Mouse (Mus musculus) lung, embryonic 16.5 days (tissue): ENCODE data around the gene Fam32a. TPM values are rescaled to one million over a fixed set of nuclear protein-coding genes. Genes with fewer than 3 reads are reported as not detected.

Experiments
- ATAC-seq: fragments of 200-750 bp; cut with Nextera tagmentation; 2 replicates; pipeline ENCODE4 v1.8.0; 2017; ENCODE audit warnings: low read depth, mild to moderate bottlenecking, moderate library complexity
- H3K27ac ChIP-seq: fragments of 300-500 bp; sonication (generic); 2 replicates; pipeline ENCODE4 v1.5.1; 2014; ENCODE audit warnings: mild to moderate bottlenecking, control low read depth, low read length
- H3K27me3 ChIP-seq: fragments of 300-500 bp; sonication (generic); 2 replicates; pipeline ENCODE4 v1.6.1; 2014; ENCODE audit warnings: low read depth, low read length, mixed read lengths; ENCODE audit not compliant: control insufficient read depth, insufficient read depth
- H3K36me3 ChIP-seq: fragments of 300-500 bp; sonication (generic); 2 replicates; pipeline ENCODE4 v1.6.1; 2014; ENCODE audit warnings: low read length; ENCODE audit not compliant: control insufficient read depth, insufficient read depth
- H3K4me1 ChIP-seq: fragments of 300-500 bp; sonication (generic); replicated peaks from 2 replicates; pipeline ENCODE4 v1.6.1; 2014; ENCODE audit warnings: low read length, mixed read lengths; ENCODE audit not compliant: control insufficient read depth, insufficient read depth
- H3K4me2 ChIP-seq: fragments of 300-500 bp; sonication (generic); 2 replicates; pipeline ENCODE4 v1.6.1; 2014; ENCODE audit warnings: low read depth, low read length, control low read depth
- H3K4me3 ChIP-seq: fragments of 300-500 bp; sonication (generic); 2 replicates; pipeline ENCODE4 v1.5.1; 2014; ENCODE audit warnings: mild to moderate bottlenecking, low read length, control low read depth
- H3K9ac ChIP-seq: fragments of 300-500 bp; sonication (generic); 2 replicates; pipeline ENCODE4 v1.6.1; 2014; ENCODE audit warnings: low read length, control low read depth
- H3K9me3 ChIP-seq: fragments of 300-500 bp; sonication (generic); 2 replicates; pipeline ENCODE4 v1.6.1; 2016; ENCODE audit warnings: low read length; ENCODE audit not compliant: control insufficient read depth
- WGBS: fragments of 180-500 bp; shearing (Covaris S2); extraction: QIAGEN DNeasy Blood & Tissue Kit; methylation state at CpG from one replicate; pipeline ENCODE4 v1.1.7; 2014; 5-methylcytosine and 5-hydroxymethylcytosine counted together
- polyA plus RNA-seq: library from polyadenylated mRNA; unstranded; fragments of >200 nt; fragmentation: Nextera tagmentation; extraction: Ambion mirVana; gene quantifications from 2 replicates; pipeline ENCODE4 v1.2.1, GENCODE M21; 2015

Gene Fam32a
- polyA plus RNA-seq, 1 experiment from 2014 or later: 76.1 TPM

DNA sequence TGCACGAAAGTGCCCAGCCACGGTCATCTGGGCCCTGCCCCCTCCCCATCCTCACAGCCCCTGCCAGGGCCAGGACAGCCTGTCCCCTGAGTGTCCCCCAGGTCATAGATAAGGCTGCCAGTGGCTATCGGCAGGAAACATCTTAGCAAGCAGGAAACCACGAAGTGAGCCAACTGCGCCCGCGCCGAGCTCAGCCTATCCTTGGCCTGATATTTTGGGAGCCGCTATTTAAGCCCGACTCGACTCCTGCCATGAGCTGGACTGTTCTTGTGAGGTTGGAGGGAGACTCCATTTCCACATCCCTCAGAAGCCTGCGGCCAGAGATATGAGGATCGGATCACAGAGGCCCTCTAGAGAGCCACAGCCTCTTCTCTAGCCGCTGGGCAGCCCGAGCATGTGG lies 48.8 kb downstream of the Fam32a start:
- peak; percentile 86 for ATAC-seq
- Histone ChIP-seq H3K4me3 (no peak overlapping the region), H3K36me3 (no peaks in the 10 kb centered on the region), H3K4me1 (no peaks in the 10 kb centered on the region), H3K9me3 (no peaks in the 10 kb centered on the region), H3K9ac (no peak overlapping the region), H3K4me2 (peak overlapping the region; percentile 18; the same call in 1 of the 2 replicates), H3K27me3 (no peaks in the 10 kb centered on the region), H3K27ac (peak overlapping the region; percentile 90)
- 63% methylated on average over 15 of the region's 15 CpGs for WGBS

DNA sequence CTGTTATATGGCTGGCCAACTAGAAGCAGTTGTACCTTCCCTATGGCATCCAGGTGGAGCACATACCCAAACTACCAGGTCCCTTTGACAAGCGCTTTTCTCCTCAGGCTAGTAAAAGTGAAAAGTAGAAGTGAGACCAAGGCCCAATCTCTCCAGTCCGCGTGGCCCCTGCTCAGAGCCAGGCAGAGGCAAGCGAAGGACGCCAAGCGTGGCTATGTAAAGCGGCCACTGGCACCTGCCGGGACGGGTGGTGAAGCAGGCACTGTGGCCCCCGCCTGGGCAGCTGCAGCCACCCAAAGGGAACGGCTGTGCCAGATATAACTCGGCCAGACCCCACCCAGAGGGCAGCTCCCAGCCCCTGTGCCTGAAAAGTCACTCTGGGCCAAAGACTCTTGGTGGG lies 51.1 kb downstream of the Fam32a start:
- WGBS: 85% methylated on average over 12 of the region's 12 CpGs
- Histone ChIP-seq H3K4me2 (no peak overlapping the region), H3K27me3 (no peaks in the 10 kb centered on the region), H3K4me1 (no peaks in the 10 kb centered on the region), H3K4me3 (no peak overlapping the region), H3K36me3 (no peaks in the 10 kb centered on the region), H3K9me3 (no peaks in the 10 kb centered on the region), H3K27ac (no peak overlapping the region), H3K9ac (no peak overlapping the region)
- ATAC-seq: no peak

DNA sequence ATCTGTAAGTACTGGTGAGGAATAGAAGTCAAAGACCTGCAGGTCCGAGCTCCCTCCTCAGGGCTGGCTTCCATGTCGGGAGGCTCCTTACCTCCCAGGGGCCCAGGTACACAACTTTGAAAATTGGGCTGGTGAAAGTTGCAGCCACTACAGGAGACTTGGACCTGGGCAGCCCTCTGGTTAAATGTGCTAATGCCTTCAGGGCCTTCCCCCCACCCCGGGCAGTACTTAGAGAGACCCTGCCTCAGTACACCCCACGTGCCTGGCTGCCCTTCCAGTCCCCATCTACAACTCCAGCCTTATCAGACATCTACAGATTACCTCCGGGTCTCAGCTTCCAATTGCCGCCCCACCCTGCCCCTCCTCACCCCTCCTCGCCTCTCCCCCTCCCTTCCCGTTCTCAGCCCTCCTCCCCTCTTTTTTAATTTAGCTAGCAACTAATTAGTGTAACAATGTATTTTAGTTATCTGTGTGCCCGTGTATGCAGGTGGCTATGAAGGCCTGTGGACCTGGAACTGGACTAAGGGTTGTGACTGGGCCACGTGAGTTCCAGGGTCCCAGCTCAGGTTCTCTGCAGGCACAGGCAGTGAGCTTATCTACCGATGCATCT lies 51.6 kb downstream of the Fam32a start:
- Histone ChIP-seq H3K9me3 (no peaks in the 10 kb centered on the region), H3K27me3 (no peaks in the 10 kb centered on the region), H3K36me3 (no peaks in the 10 kb centered on the region), H3K4me2 (no peak overlapping the region), H3K9ac (no peak overlapping the region), H3K27ac (no peak overlapping the region), H3K4me3 (no peak overlapping the region), H3K4me1 (no peaks in the 10 kb centered on the region)
- ATAC-seq: no peak
- 61% methylated on average over 11 of the region's 11 CpGs for WGBS

DNA sequence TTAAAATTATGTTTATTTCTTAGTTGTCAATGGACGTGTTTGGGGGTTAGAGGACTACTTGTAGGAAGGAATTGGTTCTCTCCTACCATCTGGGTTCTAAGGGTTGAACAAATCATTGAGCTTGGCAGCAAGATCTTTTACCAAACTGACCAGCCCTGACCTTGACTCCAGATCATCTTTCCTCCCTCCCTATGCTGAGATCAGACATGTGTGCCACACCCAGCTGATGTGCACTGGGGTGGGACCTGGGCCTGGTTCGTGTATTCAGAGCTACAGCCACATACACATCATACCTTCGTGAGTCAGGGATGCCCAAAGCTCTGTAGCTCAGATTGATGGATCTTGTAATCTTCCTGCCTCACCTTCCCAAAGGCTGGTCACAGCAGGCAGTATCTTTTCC lies 52.2 kb downstream of the Fam32a start:
- H3K9me3 ChIP-seq: no peaks in the 10 kb centered on the region
- WGBS: 60% methylated on average over 3 of the region's 3 CpGs
- H3K27me3 ChIP-seq: no peaks in the 10 kb centered on the region

DNA sequence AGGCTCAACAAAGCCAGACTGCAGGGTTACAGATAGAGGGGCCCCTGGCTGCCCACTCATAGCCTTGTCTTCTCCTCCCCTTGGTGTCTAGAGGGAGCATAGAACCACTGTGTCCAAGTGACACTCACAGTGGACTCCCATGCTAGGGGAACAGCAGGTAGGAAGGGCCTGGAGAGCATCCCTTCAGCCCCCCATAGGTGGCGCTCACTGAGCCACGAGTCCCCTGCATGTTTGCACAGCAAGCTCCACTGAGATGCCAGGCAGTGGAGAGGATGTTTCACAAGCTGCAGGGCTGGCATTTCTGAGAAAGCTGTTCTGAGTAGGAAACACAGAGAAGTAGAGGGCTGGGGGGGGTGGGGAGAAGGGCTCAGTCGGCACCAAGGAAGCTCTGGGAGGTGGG lies 52.8 kb downstream of the Fam32a start:
- Histone ChIP-seq H3K4me3 (no peak overlapping the region), H3K27me3 (no peaks in the 10 kb centered on the region), H3K36me3 (no peaks in the 10 kb centered on the region), H3K9ac (no peak overlapping the region), H3K27ac (no peak overlapping the region), H3K4me2 (no peak overlapping the region), H3K9me3 (no peaks in the 10 kb centered on the region), H3K4me1 (no peaks in the 10 kb centered on the region)
- 11% methylated on average over 3 of the region's 3 CpGs for WGBS
- peak; percentile 67; the same call in 1 of the 2 replicates for ATAC-seq

More for the DNA sequence above, 52.2 kb downstream of the Fam32a start:
- no peaks in the 10 kb centered on the region for H3K36me3 ChIP-seq
- H3K4me2 ChIP-seq: no peak overlapping the region
- no peak overlapping the region for H3K27ac ChIP-seq
- H3K9ac ChIP-seq: no peak overlapping the region
- H3K4me1 ChIP-seq: no peaks in the 10 kb centered on the region
- no peak overlapping the region for H3K4me3 ChIP-seq
- no peak for ATAC-seq

DNA sequence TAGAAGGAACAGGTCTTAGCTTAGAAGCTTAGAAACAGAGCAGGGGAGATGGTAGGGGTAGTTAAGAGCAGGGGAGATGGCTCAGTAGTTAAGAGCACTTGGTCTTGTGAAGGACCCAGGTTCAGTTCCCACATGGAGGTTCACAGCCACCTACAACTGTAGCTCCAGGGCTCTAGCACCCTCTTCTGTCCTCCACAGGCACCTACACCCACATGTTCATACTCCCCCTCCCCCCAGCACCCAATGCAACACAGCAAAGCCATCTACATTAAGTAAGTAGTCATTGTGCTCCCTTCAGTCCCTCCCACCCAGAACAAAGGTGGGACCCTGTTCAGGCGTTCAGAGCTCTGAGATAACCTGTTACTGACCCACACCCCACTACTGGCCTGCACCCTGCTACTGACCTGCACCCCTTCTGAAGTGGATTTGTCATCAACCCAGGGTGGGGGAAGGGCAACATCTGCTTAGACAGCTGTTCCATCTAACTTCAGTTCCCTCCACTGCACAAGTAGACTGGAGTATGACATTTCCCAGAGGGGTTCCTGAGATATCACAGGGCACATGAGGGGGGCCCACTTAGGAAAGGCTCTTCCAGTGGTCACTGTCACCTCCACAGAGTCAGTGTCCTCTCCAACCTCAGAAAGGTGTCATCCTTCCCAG lies 53.7 kb downstream of the Fam32a start:
- H3K27ac ChIP-seq: no peak overlapping the region
- H3K4me1 ChIP-seq: no peaks in the 10 kb centered on the region
- no peak for ATAC-seq
- no peak overlapping the region for H3K9ac ChIP-seq
- no peaks in the 10 kb centered on the region for H3K36me3 ChIP-seq
- no peaks in the 10 kb centered on the region for H3K27me3 ChIP-seq
- WGBS: 55% methylated on average over 1 of the region's 1 CpGs
- no peak overlapping the region for H3K4me2 ChIP-seq
- no peak overlapping the region for H3K4me3 ChIP-seq
- no peaks in the 10 kb centered on the region for H3K9me3 ChIP-seq

DNA sequence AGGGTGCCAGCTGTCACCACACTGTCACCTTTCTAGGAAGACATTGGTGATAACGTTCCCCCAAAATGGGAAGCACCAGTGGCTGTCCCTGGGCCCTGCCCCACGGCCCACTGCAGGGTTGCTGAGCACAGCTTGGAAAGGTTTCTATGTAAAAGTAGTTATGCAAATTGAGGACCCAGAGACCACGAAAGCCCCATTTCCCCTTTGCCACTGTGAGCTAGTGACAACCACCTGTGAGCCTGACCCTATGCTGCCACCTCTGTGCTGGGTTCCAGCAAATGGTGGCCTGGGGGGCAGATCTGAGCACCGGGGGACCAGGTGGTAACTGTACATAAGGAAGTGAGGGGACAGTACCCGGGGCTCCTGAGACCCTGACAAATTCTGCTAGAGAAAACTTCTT lies 54.3 kb downstream of the Fam32a start:
- Histone ChIP-seq H3K4me2 (no peak overlapping the region), H3K36me3 (no peaks in the 10 kb centered on the region), H3K9ac (no peak overlapping the region), H3K9me3 (no peaks in the 10 kb centered on the region), H3K27me3 (no peaks in the 10 kb centered on the region), H3K27ac (no peak overlapping the region), H3K4me1 (no peaks in the 10 kb centered on the region), H3K4me3 (no peak overlapping the region)
- no peak for ATAC-seq
- WGBS: 63% methylated on average over 5 of the region's 5 CpGs

Other genes starting within 250 kb of the Fam32a start
- 3.1 and 3.8 TPM in 2 replicates for gene Cyp4f18, start 210.1 kb upstream of the Fam32a start, polyA plus RNA-seq
- not detected in 2 replicates for gene Olfr372, start 178.5 kb upstream of the Fam32a start, polyA plus RNA-seq
- gene Olfr373, start 136.6 kb upstream of the Fam32a start, polyA plus RNA-seq: not detected in 2 replicates
- gene Olfr374, start 112.7 kb upstream of the Fam32a start, polyA plus RNA-seq: not detected in 2 replicates
- gene Tpm4, start 84.8 kb upstream of the Fam32a start, polyA plus RNA-seq: 906 and 927 TPM in 2 replicates
- gene Rab8a, start 58.5 kb upstream of the Fam32a start, polyA plus RNA-seq: 112 and 125 TPM in 2 replicates
- gene Hsh2d, start 30.1 kb upstream of the Fam32a start, polyA plus RNA-seq: 0.41 and 0.60 TPM in 2 replicates
- 0.20 TPM in 1 of 2 replicates, not detected in the other for gene Cib3, start 6.9 kb upstream of the Fam32a start, polyA plus RNA-seq
- not detected in 2 replicates for gene Gm11034, start 6.1 kb upstream of the Fam32a start, polyA plus RNA-seq
- 98.3 and 101 TPM in 2 replicates for gene Ap1m1, start 20.3 kb downstream of the Fam32a start, polyA plus RNA-seq
- 33.3 and 34.5 TPM in 2 replicates for gene Gm10282, start 85.5 kb downstream of the Fam32a start, polyA plus RNA-seq
- gene Klf2, start 99.3 kb downstream of the Fam32a start, polyA plus RNA-seq: 11.7 and 12.9 TPM in 2 replicates
- 52.6 and 53.1 TPM in 2 replicates for gene Eps15l1, start 201.7 kb downstream of the Fam32a start, polyA plus RNA-seq
- gene Calr3, start 224.1 kb downstream of the Fam32a start, polyA plus RNA-seq: 1.8 and 2.1 TPM in 2 replicates
- gene 1700030K09Rik, start 224.2 kb downstream of the Fam32a start, polyA plus RNA-seq: 16.9 and 17.3 TPM in 2 replicates